Mouse (Mus musculus): ENCODE measurements around the gene Nkain1. TPM values are rescaled to one million over a fixed set of nuclear protein-coding genes. Genes with fewer than 3 reads are reported as not detected.

The Nkain1 gene
- polyA plus RNA-seq, 1 experiment from 2014 or later, result 6.7 TPM

- H3K27ac ChIP-seq (ENCODE audit: low read depth, low read length), result no peak overlapping the region
- H3K4me2 ChIP-seq (replicated peaks; ENCODE audit: low read depth, low read length), result no peak overlapping the region
- H3K9me3 ChIP-seq (ENCODE audit: control insufficient read depth, low read length), result no peaks in the 10 kb centered on the region
- 77% methylated on average over 1 of the region's 1 CpGs for WGBS
- no peak overlapping the region for H3K4me3 ChIP-seq (ENCODE audit: low read length)
- ATAC-seq (ENCODE audit: low FRiP score, low TSS enrichment), result no peak
- H3K36me3 ChIP-seq (ENCODE audit: control insufficient read depth, insufficient read depth, low read length), result peaks cover under 1% of the 10 kb centered on the region; the same call in 1 of the 2 replicates
- H3K4me1 ChIP-seq (ENCODE audit: control insufficient read depth, insufficient read depth, low read length), result no peaks in the 10 kb centered on the region
- H3K9ac ChIP-seq (ENCODE audit: low read depth, low read length), result no peak overlapping the region
- no peaks in the 10 kb centered on the region for H3K27me3 ChIP-seq (ENCODE audit: control insufficient read depth, insufficient read depth, low read length)
These were observed 48.9 kb downstream of the Nkain1 start for GRCm38 (mm10) chr4:130525041-130525440.

- no peaks in the 10 kb centered on the region for H3K27me3 ChIP-seq (ENCODE audit: control insufficient read depth, insufficient read depth, low read length)
- H3K4me3 ChIP-seq (ENCODE audit: low read length), result no peak overlapping the region
- no peak overlapping the region for H3K4me2 ChIP-seq (replicated peaks; ENCODE audit: low read depth, low read length)
- H3K4me1 ChIP-seq (ENCODE audit: control insufficient read depth, insufficient read depth, low read length), result no peaks in the 10 kb centered on the region
- ATAC-seq (ENCODE audit: low FRiP score, low TSS enrichment), result no peak
- 93% methylated on average over 6 of the region's 6 CpGs for WGBS
- H3K9ac ChIP-seq (ENCODE audit: low read depth, low read length), result no peak overlapping the region
- no peak overlapping the region for H3K27ac ChIP-seq (ENCODE audit: low read depth, low read length)
- no peaks in the 10 kb centered on the region for H3K36me3 ChIP-seq (ENCODE audit: control insufficient read depth, insufficient read depth, low read length)
- no peaks in the 10 kb centered on the region for H3K9me3 ChIP-seq (ENCODE audit: control insufficient read depth, low read length)
These were observed 52.5 kb downstream of the Nkain1 start for GRCm38 (mm10) chr4:130521466-130521865.

GRCm38 (mm10) chr4:130520482-130520851 lies 53.5 kb downstream of the Nkain1 start:
- peak; percentile 81 for ATAC-seq (ENCODE audit: low FRiP score, low TSS enrichment)
- under 1% methylated on average over 9 of the region's 9 CpGs for WGBS
- no peaks in the 10 kb centered on the region for H3K36me3 ChIP-seq (ENCODE audit: control insufficient read depth, insufficient read depth, low read length)
- no peaks in the 10 kb centered on the region for H3K4me1 ChIP-seq (ENCODE audit: control insufficient read depth, insufficient read depth, low read length)
- no peaks in the 10 kb centered on the region for H3K27me3 ChIP-seq (ENCODE audit: control insufficient read depth, insufficient read depth, low read length)
- peak overlapping the region; percentile 69 for H3K4me3 ChIP-seq (ENCODE audit: low read length)
- no peak overlapping the region for H3K27ac ChIP-seq (ENCODE audit: low read depth, low read length)
- H3K4me2 ChIP-seq (replicated peaks; ENCODE audit: low read depth, low read length), result peak overlapping the region; percentile 71
- no peaks in the 10 kb centered on the region for H3K9me3 ChIP-seq (ENCODE audit: control insufficient read depth, low read length)
- peak overlapping the region; percentile 80 for H3K9ac ChIP-seq (ENCODE audit: low read depth, low read length)

GRCm38 (mm10) chr4:130519567-130520481 lies 54.1 kb downstream of the Nkain1 start:
- Histone ChIP-seq H3K36me3 (ENCODE audit: control insufficient read depth, insufficient read depth, low read length) (no peaks in the 10 kb centered on the region), H3K9ac (ENCODE audit: low read depth, low read length) (peak overlapping the region; percentile 80), H3K4me1 (ENCODE audit: control insufficient read depth, insufficient read depth, low read length) (no peaks in the 10 kb centered on the region), H3K4me2 (replicated peaks; ENCODE audit: low read depth, low read length) (peak overlapping the region; percentile 71), H3K27ac (ENCODE audit: low read depth, low read length) (peak overlapping the region; percentile 87), H3K4me3 (ENCODE audit: low read length) (peak overlapping the region; percentile 69), H3K27me3 (ENCODE audit: control insufficient read depth, insufficient read depth, low read length) (no peaks in the 10 kb centered on the region), H3K9me3 (ENCODE audit: control insufficient read depth, low read length) (no peaks in the 10 kb centered on the region)
- ATAC-seq (ENCODE audit: low FRiP score, low TSS enrichment), result peak; percentile 98
- under 1% methylated on average over 40 of the region's 40 CpGs for WGBS

GRCm38 (mm10) chr4:130516490-130516889 lies 57.5 kb downstream of the Nkain1 start:
- Histone ChIP-seq H3K4me1 (ENCODE audit: control insufficient read depth, insufficient read depth, low read length) (no peaks in the 10 kb centered on the region), H3K27me3 (ENCODE audit: control insufficient read depth, insufficient read depth, low read length) (no peaks in the 10 kb centered on the region), H3K9me3 (ENCODE audit: control insufficient read depth, low read length) (no peaks in the 10 kb centered on the region), H3K9ac (ENCODE audit: low read depth, low read length) (no peak overlapping the region), H3K27ac (ENCODE audit: low read depth, low read length) (no peak overlapping the region), H3K4me2 (replicated peaks; ENCODE audit: low read depth, low read length) (no peak overlapping the region), H3K36me3 (ENCODE audit: control insufficient read depth, insufficient read depth, low read length) (no peaks in the 10 kb centered on the region), H3K4me3 (ENCODE audit: low read length) (no peak overlapping the region)
- WGBS, result 88% methylated on average over 6 of the region's 6 CpGs
- no peak for ATAC-seq (ENCODE audit: low FRiP score, low TSS enrichment)

Other genes with a start within 250 kb of the Nkain1 start
- gene Zcchc17, start 214.2 kb downstream of the Nkain1 start, polyA plus RNA-seq (2014; fragmentation: Nextera tagmentation; extraction: Ambion mirVana), result 74.2 and 90.7 TPM in 2 replicates
- gene Snrnp40, start 214.0 kb downstream of the Nkain1 start, polyA plus RNA-seq (2014; fragmentation: Nextera tagmentation; extraction: Ambion mirVana), result 186 and 189 TPM in 2 replicates
- gene Pum1, start 89.1 kb upstream of the Nkain1 start, polyA plus RNA-seq (2014; fragmentation: Nextera tagmentation; extraction: Ambion mirVana), result 83.2 and 117 TPM in 2 replicates
- 9.6 and 15.8 TPM in 2 replicates for gene Sdc3, start 218.4 kb upstream of the Nkain1 start, polyA plus RNA-seq (2014; fragmentation: Nextera tagmentation; extraction: Ambion mirVana)

All from kidney, embryonic 14.5 days (tissue).